Mouse (Mus musculus): ENCODE results near the gene Cryzl1.

DNA sequence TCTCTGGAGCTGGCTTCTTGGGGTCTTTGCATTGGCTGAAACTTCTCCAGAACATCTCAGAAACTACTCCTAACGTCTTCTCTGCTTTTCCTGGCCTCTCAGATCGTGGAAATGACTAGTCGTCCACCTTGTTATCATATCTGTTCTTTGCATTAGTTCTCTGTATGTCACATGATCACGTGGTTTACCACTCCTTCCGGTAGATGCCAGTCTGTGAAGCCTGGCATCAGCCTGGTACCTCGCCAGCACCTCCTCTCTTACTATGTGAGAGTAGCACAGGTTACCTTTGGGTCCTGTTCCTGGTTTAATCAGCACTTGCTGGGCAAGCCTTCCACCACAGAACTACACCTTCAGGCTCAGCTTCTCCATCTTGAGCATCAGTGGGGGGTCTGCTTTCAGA, 26.2 kb upstream of the Cryzl1 start:
- TF ChIP-seq CTCF (IDR thresholded peaks at IDR 0.05; ENCODE audit: extremely low read depth, insufficient read length, insufficient replicate concordance, low read depth, low read length) (no peak), POLR2A (IDR thresholded peaks at IDR 0.05; ENCODE audit: low read depth, low read length) (no peak)

Data from small intestine, adult 2 months (tissue).